Mouse (Mus musculus) G1E (cell line): ENCODE results near the gene Best1.

Experiments
- CTCF ChIP-seq: IDR thresholded peaks from 2 replicates; pipeline ENCODE4 v1.5.1; 2012; ENCODE audit warnings: low read depth, low read length, inconsistent platforms, mixed read lengths
- POLR2AphosphoS5 ChIP-seq: IDR thresholded peaks from 2 replicates; pipeline ENCODE4 v1.6.1; 2012; ENCODE audit warnings: low read depth, low read length, inconsistent platforms; ENCODE audit not compliant: insufficient replicate concordance
- TAL1 ChIP-seq: conservative IDR thresholded peaks from 2 replicates; pipeline ENCODE4 v1.6.1; 2012; ENCODE audit warnings: low read depth, low read length, inconsistent platforms, mixed read lengths

DNA sequence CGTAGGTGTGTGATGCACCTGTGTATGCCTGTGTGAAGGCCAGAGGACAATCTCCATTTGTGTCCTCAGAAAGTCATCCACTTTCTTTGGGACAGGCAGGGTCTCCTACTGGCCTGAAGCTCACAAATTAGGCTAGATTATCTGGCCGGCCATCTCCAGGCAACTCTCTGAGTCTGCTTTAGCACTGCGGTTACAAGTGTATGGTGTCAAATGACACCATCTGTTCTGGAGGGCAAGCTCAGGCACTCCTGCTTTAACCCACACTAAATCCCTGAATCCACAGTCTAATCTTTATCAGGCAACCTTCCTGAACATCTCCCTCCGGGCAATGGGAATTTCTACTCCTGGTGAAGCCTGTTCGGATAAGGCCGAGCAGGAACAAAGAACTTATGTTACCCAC, 14.2 kb downstream of the Best1 start:
- peak; percentile 49 for TF ChIP-seq TAL1
- TF ChIP-seq CTCF: no peak
- TF ChIP-seq POLR2AphosphoS5: peak; percentile 28; the same call in 1 of the 2 replicates
